Mouse (Mus musculus) ES-E14 (cell line): ENCODE data around the gene Lhpp. TPM values are rescaled to one million over a fixed set of nuclear protein-coding genes. Genes with fewer than 3 reads are reported as not detected.

ENCODE experiments used
- DNase-seq: peaks from one replicate; pipeline ENCODE4 v3.0.0-alpha.2; 2013; ENCODE audit warnings: low read depth, low spot score
- H3K27ac ChIP-seq: 2 replicates; pipeline ENCODE4 v1.5.1; 2012; ENCODE audit warnings: low read depth, mild to moderate bottlenecking, low read length, moderate library complexity, mixed read lengths; ENCODE audit not compliant: poor library complexity, insufficient read depth, severe bottlenecking
- H3K36me3 ChIP-seq: 2 replicates; pipeline ENCODE4 v1.6.1; 2012; ENCODE audit warnings: mild to moderate bottlenecking, low read length, moderate library complexity, mixed read lengths; ENCODE audit not compliant: control insufficient read depth, poor library complexity, insufficient read depth, severe bottlenecking
- H3K4me1 ChIP-seq, 2 experiments: fragments of 150-350 bp in 1 of 2; sonication (generic) in 1 of 2; 2 replicates each; pipeline ENCODE4 v1.6.1; 2012; ENCODE audit warnings: low read length in 2 of 2, mild to moderate bottlenecking in 1 of 2, mixed read lengths in 1 of 2; ENCODE audit not compliant: control insufficient read depth in 2 of 2, insufficient read depth in 2 of 2, poor library complexity in 1 of 2
- H3K4me3 ChIP-seq, 2 experiments: fragments of 150-350 bp in 1 of 2; sonication (generic) in 1 of 2; 2 replicates each; pipeline ENCODE4 v1.5.1; 2012; ENCODE audit warnings: low read length in 2 of 2, low read depth in 1 of 2, mild to moderate bottlenecking in 1 of 2, mixed read lengths in 1 of 2; ENCODE audit not compliant: insufficient read depth in 1 of 2, poor library complexity in 1 of 2, severe bottlenecking in 1 of 2
- H3K9ac ChIP-seq: 2 replicates; pipeline ENCODE4 v1.6.1; 2012; ENCODE audit warnings: low read depth, mild to moderate bottlenecking, low read length, mixed read lengths; ENCODE audit not compliant: poor library complexity, insufficient read depth, severe bottlenecking
- H3K9me3 ChIP-seq: fragments of 150-350 bp; sonication (generic); 2 replicates; pipeline ENCODE4 v1.6.1; 2012; ENCODE audit warnings: low read depth, mild to moderate bottlenecking, low read length; ENCODE audit not compliant: control insufficient read depth, insufficient read depth
- CHD2 ChIP-seq: IDR thresholded peaks from 2 replicates; pipeline ENCODE4 v1.6.1; 2014; ENCODE audit warnings: mild to moderate bottlenecking, low read depth, low read length, inconsistent platforms
- HCFC1 ChIP-seq: IDR thresholded peaks from 2 replicates; pipeline ENCODE4 v1.6.1; 2012; ENCODE audit warnings: low read length, inconsistent platforms, borderline replicate concordance; ENCODE audit not compliant: insufficient read depth
- MAFK ChIP-seq: IDR thresholded peaks from 2 replicates; pipeline ENCODE4 v1.6.1; 2014; ENCODE audit warnings: mild to moderate bottlenecking, low read depth, low read length, inconsistent platforms; ENCODE audit not compliant: insufficient read depth
- ZC3H11A ChIP-seq: IDR thresholded peaks from 2 replicates; pipeline ENCODE4 v1.6.1; 2012; ENCODE audit warnings: low read depth, mild to moderate bottlenecking, inconsistent platforms, low read length, borderline replicate concordance
- ZNF384 ChIP-seq: IDR thresholded peaks from 2 replicates; pipeline ENCODE4 v1.6.1; 2012; ENCODE audit warnings: low read depth, low read length, inconsistent platforms
- in situ Hi-C, 2 experiments: fragments of 600-800 bp; cut with MboI; formaldehyde crosslinking; loops; one replicate each; pipeline ENCODE4 v1.15.1; 2025; ENCODE audit warnings: low sequenced_read_pairs in 2 of 2, inconsistent platforms in 1 of 2; ENCODE audit not compliant: unreplicated experiment in 2 of 2
- total RNA-seq: library from RNA; depleted of rRNA; stranded (reverse); fragments of 300-350 nt; gene quantifications from 2 replicates; pipeline ENCODE4 v1.2.3, GENCODE M21; 2012

Lhpp gene
- total RNA-seq, 1 experiment, result 11.9 TPM

GRCm38 (mm10) chr7:132723906-132724305 is 113.5 kb downstream of the Lhpp start:
- no peak overlapping the region for H3K27ac ChIP-seq
- H3K9me3 ChIP-seq, result no peaks in the 10 kb centered on the region
- no peaks in the 10 kb centered on the region for H3K36me3 ChIP-seq
- no peak for TF ChIP-seq ZC3H11A
- peaks cover 5 to 13% of the 10 kb centered on the region in 2 experiments for H3K4me1 ChIP-seq
- peak; percentile 38 for DNase-seq
- in situ Hi-C loops, result no loop called here
- H3K9ac ChIP-seq, result no peak overlapping the region
- no peak overlapping the region for H3K4me3 ChIP-seq

GRCm38 (mm10) chr7:132724501-132725062 is 114.1 kb downstream of the Lhpp start:
- no peak overlapping the region for H3K27ac ChIP-seq
- peaks cover 6 to 15% of the 10 kb centered on the region in 2 experiments for H3K4me1 ChIP-seq
- no peak overlapping the region for H3K9ac ChIP-seq
- no peak for DNase-seq
- in situ Hi-C loops, result no loop called here
- TF ChIP-seq MAFK, result no peak
- TF ChIP-seq ZC3H11A, result no peak
- no peak for TF ChIP-seq HCFC1
- TF ChIP-seq ZNF384, result no peak
- no peak for TF ChIP-seq CHD2
- no peaks in the 10 kb centered on the region for H3K36me3 ChIP-seq
- H3K4me3 ChIP-seq, result no peak overlapping the region
- H3K9me3 ChIP-seq, result no peaks in the 10 kb centered on the region

- Histone ChIP-seq H3K4me3 (no peak overlapping the region), H3K9me3 (no peaks in the 10 kb centered on the region), H3K27ac (no peak overlapping the region), H3K4me1 (peaks cover 9 to 15% of the 10 kb centered on the region in 2 experiments), H3K36me3 (no peaks in the 10 kb centered on the region), H3K9ac (no peak overlapping the region)
- TF ChIP-seq ZC3H11A (no peak), ZNF384 (no peak), HCFC1 (no peak), MAFK (no peak), CHD2 (no peak)
- no peak for DNase-seq
- in situ Hi-C loops, result no loop called here
Measured at GRCm38 (mm10) chr7:132726106-132726861, 115.8 kb downstream of the Lhpp start.

GRCm38 (mm10) chr7:132729093-132729831 is 118.8 kb downstream of the Lhpp start:
- no peaks in the 10 kb centered on the region for H3K9me3 ChIP-seq
- no peak for DNase-seq
- TF ChIP-seq HCFC1 (no peak), CHD2 (no peak), ZNF384 (no peak), ZC3H11A (no peak), MAFK (no peak)
- in situ Hi-C loops, result no loop called here
- no peak overlapping the region for H3K4me3 ChIP-seq
- no peaks in the 10 kb centered on the region for H3K36me3 ChIP-seq
- peaks cover 8 to 10% of the 10 kb centered on the region in 2 experiments; a peak in 2 of 4 replicates for H3K4me1 ChIP-seq
- peak overlapping the region; percentile 60 for H3K27ac ChIP-seq
- H3K9ac ChIP-seq, result no peak overlapping the region
